In genomic region chr11:88076394-88076793, GRCm38 (mm10) we compare ENCODE assay signal across 21 mouse cellular contexts. TPM values are rescaled to one million over a fixed set of nuclear protein-coding genes. Genes with fewer than 3 reads are reported as not detected.
DNase-seq lines count a peak whose midpoint lies in the region; ATAC-seq lines count a peak whose summit lies in the region.
"Had no signal": no experiment of that assay in that cellular context is flagged by ENCODE, and none has a peak within 500 bp of the region (broad histone marks: within the 10 kb centered on the region; RNA-seq: fewer than 3 reads in every experiment).

No protein-coding gene starts in this region.

- intact Hi-C loops in heart, postnatal 14 days (cut with DNase I), result no loop called here

- ATAC-seq in frontal cortex, adult (ENCODE audit: low TSS enrichment), result peak; percentile 57
- ATAC-seq: activated CD4-positive, CD25-positive, alpha-beta regulatory T cell, adult 4 months; CD4-positive, CD25-positive, alpha-beta regulatory T cell, adult 4 months; Patski had no signal

- no peak for DNase-seq in frontal cortex, postnatal 14 days (ENCODE audit: low spot score in 2 of 2)
- DNase-seq in layer of hippocampus, adult 9-11 months, result peak; percentile 40
- no peak for DNase-seq in layer of hippocampus, postnatal 14 days (ENCODE audit: low spot score in 2 of 2)
- DNase-seq in brain, adult 2 months (ENCODE audit: low read depth, low spot score), result peak; percentile 61
- DNase-seq in telencephalon, adult 2 months (ENCODE audit: low read depth, low spot score), result peak; percentile 27
- DNase-seq in natural killer cell, adult 2 months (ENCODE audit: low spot score in 2 of 2), result no peak
- DNase-seq in heart, postnatal 14 days, result no peak
- DNase-seq: adrenal gland, adult 2 months; adrenal gland, adult 8-10 months; adrenal gland, postnatal 10 days; adrenal gland, postnatal 14 days; adrenal gland, postnatal 25 days; adrenal gland, postnatal 36 days; B cell, adult 2 months; cerebellum, adult 11 months; cerebellum, adult 11-12 months; cerebellum, adult 18-20 months had no signal

RNA-seq across cellular contexts. Expression of gene Vezf1, which starts 8.3 kb away (rescaled TPM):
- 10 to 100 TPM; 24.8 to 27.7 TPM for total RNA-seq in layer of hippocampus, postnatal 14 days (2021)
- total RNA-seq in heart, postnatal 14 days (2021), result 10 to 100 TPM; 41.5 to 41.9 TPM

RNA-seq across cellular contexts. Expression of gene Cuedc1, which starts 21.5 kb away (rescaled TPM):
- total RNA-seq in layer of hippocampus, postnatal 14 days (2021), result 10 to 100 TPM; 32.0 to 32.1 TPM
- total RNA-seq in heart, postnatal 14 days (2021), result 10 to 100 TPM; 47.9 to 55.6 TPM

RNA-seq across cellular contexts. Expression of gene Srsf1, which starts 29.2 kb away (rescaled TPM):
- 100 to 1,000 TPM; 202 to 214 TPM for total RNA-seq in layer of hippocampus, postnatal 14 days (2021)
- total RNA-seq in heart, postnatal 14 days (2021), result 100 to 1,000 TPM; 118 to 131 TPM

Comparison
In these comparisons a context has a peak if more than half of its experiments do, and no peak if none do; other contexts are left out.
1. DNase-seq: peak in layer of hippocampus, adult 9-11 months (single experiment), brain, adult 2 months (single experiment) and telencephalon, adult 2 months (single experiment); none in frontal cortex, postnatal 14 days (0 of 2), layer of hippocampus, postnatal 14 days (0 of 2), natural killer cell, adult 2 months (0 of 2) and heart, postnatal 14 days (0 of 2).